Mouse (Mus musculus) limb, embryonic 12.5 days (tissue): Measurements from ENCODE around the gene Mfsd8. TPM values are rescaled to one million over a fixed set of nuclear protein-coding genes. Genes with fewer than 3 reads are reported as not detected.

Experiments
- ATAC-seq: fragments of 200-750 bp; cut with Nextera tagmentation; 2 replicates; pipeline ENCODE4 v1.8.0; 2017; ENCODE audit warnings: low read depth, moderate TSS enrichment; ENCODE audit not compliant: insufficient number of reproducible peaks, insufficient read depth, low FRiP score, low TSS enrichment
- H3K27ac ChIP-seq: fragments of 300-500 bp; sonication (generic); 2 replicates; pipeline ENCODE4 v1.5.1; 2016; ENCODE audit warnings: mild to moderate bottlenecking, moderate library complexity
- H3K27me3 ChIP-seq: fragments of 300-500 bp; sonication (generic); 2 replicates; pipeline ENCODE4 v1.6.1; 2016; ENCODE audit warnings: mild to moderate bottlenecking, moderate library complexity
- H3K36me3 ChIP-seq: fragments of 300-500 bp; sonication (generic); 2 replicates; pipeline ENCODE4 v1.6.1; 2016; ENCODE audit warnings: mild to moderate bottlenecking, moderate library complexity
- H3K4me1 ChIP-seq: fragments of 300-500 bp; sonication (generic); replicated peaks from 2 replicates; pipeline ENCODE4 v1.6.1; 2016
- H3K4me2 ChIP-seq: fragments of 300-500 bp; sonication (generic); 2 replicates; pipeline ENCODE4 v1.6.1; 2016; ENCODE audit warnings: mild to moderate bottlenecking, moderate library complexity
- H3K4me3 ChIP-seq: fragments of 300-500 bp; sonication (generic); replicated peaks from 2 replicates; pipeline ENCODE4 v1.5.1; 2016; ENCODE audit warnings: mild to moderate bottlenecking
- H3K9ac ChIP-seq: fragments of 300-500 bp; sonication (generic); replicated peaks from 2 replicates; pipeline ENCODE4 v1.6.1; 2016; ENCODE audit warnings: mild to moderate bottlenecking, moderate library complexity
- H3K9me3 ChIP-seq: fragments of 300-500 bp; sonication (generic); 2 replicates; pipeline ENCODE4 v1.6.1; 2016; ENCODE audit warnings: mild to moderate bottlenecking, moderate library complexity
- WGBS: fragments of 180-500 bp; shearing (Covaris S2); methylation state at CpG from one replicate; pipeline ENCODE4 v1.1.7; 2016; 5-methylcytosine and 5-hydroxymethylcytosine counted together
- polyA plus RNA-seq: library from polyadenylated mRNA; unstranded; fragments of >200 nt; fragmentation: Nextera tagmentation; extraction: Ambion mirVana; gene quantifications from 2 replicates; pipeline ENCODE4 v1.2.1, GENCODE M21; 2016

The Mfsd8 gene
- polyA plus RNA-seq, 1 experiment from 2014 or later = 5.6 TPM

GRCm38 (mm10) chr3:40800373-40800823 is 46.3 kb downstream of the Mfsd8 start:
- Histone ChIP-seq H3K4me1 (peaks cover 12% of the 10 kb centered on the region), H3K27ac (peak overlapping the region; percentile 85), H3K9ac (peak overlapping the region; percentile 87), H3K27me3 (no peaks in the 10 kb centered on the region), H3K36me3 (peaks cover 18% of the 10 kb centered on the region), H3K9me3 (no peaks in the 10 kb centered on the region), H3K4me2 (peak overlapping the region; percentile 86), H3K4me3 (peak overlapping the region; percentile 95)
- WGBS = under 1% methylated on average over 37 of the region's 37 CpGs
- peak; percentile 86 for ATAC-seq

- peak within 1 kb of the TSS; percentile 85 for H3K27ac ChIP-seq
- H3K9me3 ChIP-seq = no peaks in the 10 kb centered on the region
- peak within 1 kb of the TSS; percentile 95 for H3K4me3 ChIP-seq
- peak within 1 kb of the TSS; percentile 86 for H3K4me2 ChIP-seq
- WGBS = 3% methylated on average over 66 of the region's 66 CpGs
- H3K4me1 ChIP-seq = peaks cover 12% of the 10 kb centered on the region
- ATAC-seq = peak; percentile 96
- H3K9ac ChIP-seq = peak within 1 kb of the TSS; percentile 87
- peaks cover 11% of the 10 kb centered on the region; the same call in 1 of the 2 replicates for H3K36me3 ChIP-seq
- no peaks in the 10 kb centered on the region for H3K27me3 ChIP-seq
These were observed 46.9 kb downstream of the Mfsd8 start, which contains the start of gene Plk4 for GRCm38 (mm10) chr3:40799530-40800372. Gene Plk4 (plus strand): TSS chr3:40800019.

- no peaks in the 10 kb centered on the region for H3K9me3 ChIP-seq
- no peak for ATAC-seq
- peaks cover 12% of the 10 kb centered on the region for H3K4me1 ChIP-seq
- WGBS = 41% methylated on average over 7 of the region's 7 CpGs
- peaks cover 11% of the 10 kb centered on the region; the same call in 1 of the 2 replicates for H3K36me3 ChIP-seq
- H3K27me3 ChIP-seq = no peaks in the 10 kb centered on the region
- no peak overlapping the region for H3K4me2 ChIP-seq
- no peak overlapping the region for H3K4me3 ChIP-seq
- H3K27ac ChIP-seq = no peak overlapping the region
- H3K9ac ChIP-seq = no peak overlapping the region
These were observed 48.2 kb downstream of the Mfsd8 start for GRCm38 (mm10) chr3:40798500-40798899.

- no peak overlapping the region for H3K27ac ChIP-seq
- ATAC-seq = no peak
- 79% methylated on average over 1 of the region's 1 CpGs for WGBS
- peaks cover 12% of the 10 kb centered on the region for H3K4me1 ChIP-seq
- H3K36me3 ChIP-seq = peaks cover 11% of the 10 kb centered on the region; the same call in 1 of the 2 replicates
- H3K9me3 ChIP-seq = no peaks in the 10 kb centered on the region
- H3K27me3 ChIP-seq = no peaks in the 10 kb centered on the region
- H3K4me3 ChIP-seq = no peak overlapping the region
- no peak overlapping the region for H3K4me2 ChIP-seq
- H3K9ac ChIP-seq = no peak overlapping the region
These were observed 48.6 kb downstream of the Mfsd8 start for GRCm38 (mm10) chr3:40798054-40798453.

GRCm38 (mm10) chr3:40793783-40794182 is 52.9 kb downstream of the Mfsd8 start:
- H3K4me1 ChIP-seq = no peaks in the 10 kb centered on the region
- WGBS = 84% methylated on average over 2 of the region's 2 CpGs

More at GRCm38 (mm10) chr3:40793783-40794182, 52.9 kb downstream of the Mfsd8 start:
- Histone ChIP-seq H3K4me3 (no peak overlapping the region), H3K27me3 (no peaks in the 10 kb centered on the region), H3K27ac (no peak overlapping the region), H3K36me3 (no peaks in the 10 kb centered on the region), H3K4me2 (no peak overlapping the region), H3K9me3 (no peaks in the 10 kb centered on the region), H3K9ac (no peak overlapping the region)
- no peak for ATAC-seq

Other genes starting within 250 kb of the Mfsd8 start
- gene Slc25a31, start 138.0 kb downstream of the Mfsd8 start, polyA plus RNA-seq = 0.19 and 0.47 TPM in 2 replicates
- gene Hspa4l, start 102.4 kb downstream of the Mfsd8 start, polyA plus RNA-seq = 3.9 and 4.1 TPM in 2 replicates
- gene Plk4, start 46.9 kb downstream of the Mfsd8 start, polyA plus RNA-seq = 68.8 and 74.5 TPM in 2 replicates
- gene Abhd18, start 84 bp upstream of the Mfsd8 start, polyA plus RNA-seq = 7.3 and 11.3 TPM in 2 replicates
- 0.14 and 0.23 TPM in 2 replicates for gene 1700034I23Rik, start 55.7 kb upstream of the Mfsd8 start, polyA plus RNA-seq
- gene Larp1b, start 102.9 kb upstream of the Mfsd8 start, polyA plus RNA-seq = 0.85 and 1.1 TPM in 2 replicates
- gene Pgrmc2, start 236.2 kb upstream of the Mfsd8 start, polyA plus RNA-seq = 47.4 and 49.4 TPM in 2 replicates